Mouse (Mus musculus): ENCODE results near the gene Papss1. TPM values are rescaled to one million over a fixed set of nuclear protein-coding genes. Genes with fewer than 3 reads are reported as not detected.

The Papss1 gene
- polyA plus RNA-seq, 1 experiment from 2014 or later: 45.9 TPM

DNA sequence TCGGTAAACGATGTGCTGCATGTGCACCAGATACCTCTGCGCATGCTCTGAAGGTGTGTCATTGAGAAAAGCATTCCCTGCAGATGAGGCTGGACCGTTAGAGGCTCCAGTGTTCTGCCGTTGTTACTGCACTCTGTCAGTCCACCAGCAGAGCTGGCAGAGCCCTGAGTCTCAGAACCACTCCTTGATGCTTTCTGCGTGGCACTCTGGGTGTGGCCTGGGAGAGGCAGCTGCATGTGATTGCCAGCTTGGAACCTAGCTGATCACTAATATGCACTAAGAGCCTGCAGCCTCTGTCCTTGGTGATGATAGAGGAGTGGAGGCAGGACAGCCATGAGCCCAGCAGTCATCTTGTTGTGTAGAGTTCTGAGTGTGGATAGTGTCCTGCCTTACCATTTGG lies 43.5 kb downstream of the Papss1 start:
- 90% methylated on average over 6 of the region's 6 CpGs for WGBS
- ATAC-seq: no peak
- peaks cover 9% of the 10 kb centered on the region; the same call in 1 of the 2 replicates for H3K36me3 ChIP-seq (ENCODE audit: insufficient read depth, low read length)

GRCm38 (mm10) chr3:131609651-131610050 lies 45.1 kb downstream of the Papss1 start:
- no peak overlapping the region for H3K9ac ChIP-seq (replicated peaks; ENCODE audit: low read depth)
- DNase-seq (ENCODE audit: low spot score): peak; percentile 12
- H3K27ac ChIP-seq (ENCODE audit: low read length): no peak overlapping the region
- H3K4me3 ChIP-seq (ENCODE audit: low read depth, low read length): no peak overlapping the region
- WGBS: 59% methylated on average over 4 of the region's 4 CpGs
- no peaks in the 10 kb centered on the region for H3K27me3 ChIP-seq (replicated peaks; ENCODE audit: insufficient read depth, low read length)
- no peaks in the 10 kb centered on the region for H3K4me1 ChIP-seq (ENCODE audit: insufficient read depth, low read depth, low read length)
- H3K36me3 ChIP-seq (ENCODE audit: insufficient read depth, low read length): peaks cover 15% of the 10 kb centered on the region; the same call in 1 of the 2 replicates
- no peak for ATAC-seq
- no peak for TF ChIP-seq CTCF (IDR thresholded peaks at IDR 0.05)
- no peak for TF ChIP-seq EP300 (IDR thresholded peaks at IDR 0.05)
- no peaks in the 10 kb centered on the region for H3K9me3 ChIP-seq (ENCODE audit: low read length)
- H3K4me2 ChIP-seq (replicated peaks; ENCODE audit: low read depth, low read length): no peak overlapping the region

More for the DNA sequence above, 43.5 kb downstream of the Papss1 start:
- Histone ChIP-seq H3K9me3 (ENCODE audit: low read length) (no peaks in the 10 kb centered on the region), H3K27ac (ENCODE audit: low read length) (no peak overlapping the region), H3K9ac (replicated peaks; ENCODE audit: low read depth) (no peak overlapping the region), H3K4me3 (ENCODE audit: low read depth, low read length) (no peak overlapping the region), H3K4me2 (replicated peaks; ENCODE audit: low read depth, low read length) (no peak overlapping the region), H3K27me3 (replicated peaks; ENCODE audit: insufficient read depth, low read length) (no peaks in the 10 kb centered on the region), H3K4me1 (ENCODE audit: insufficient read depth, low read depth, low read length) (no peaks in the 10 kb centered on the region)
- no peak for DNase-seq (ENCODE audit: low spot score)
- no peak for TF ChIP-seq CTCF (IDR thresholded peaks at IDR 0.05)
- no peak for TF ChIP-seq EP300 (IDR thresholded peaks at IDR 0.05)

- ATAC-seq: peak; percentile 56
- Histone ChIP-seq H3K36me3 (ENCODE audit: insufficient read depth, low read length) (peaks cover 13% of the 10 kb centered on the region; the same call in 1 of the 2 replicates), H3K4me1 (ENCODE audit: insufficient read depth, low read depth, low read length) (no peaks in the 10 kb centered on the region), H3K4me3 (ENCODE audit: low read depth, low read length) (no peak overlapping the region), H3K9ac (replicated peaks; ENCODE audit: low read depth) (no peak overlapping the region), H3K27me3 (replicated peaks; ENCODE audit: insufficient read depth, low read length) (no peaks in the 10 kb centered on the region), H3K9me3 (ENCODE audit: low read length) (no peaks in the 10 kb centered on the region), H3K4me2 (replicated peaks; ENCODE audit: low read depth, low read length) (no peak overlapping the region), H3K27ac (ENCODE audit: low read length) (peak overlapping the region; percentile 16; the same call in 1 of the 2 replicates)
- whole genome bisulfite sequencing: 64% methylated on average over 6 of the region's 6 CpGs
- TF ChIP-seq EP300 (IDR thresholded peaks at IDR 0.05): no peak
- TF ChIP-seq CTCF (IDR thresholded peaks at IDR 0.05): peak; percentile 16; the same call in 1 of the 2 replicates
- peak; percentile 34 for DNase-seq (ENCODE audit: low spot score)
These were observed 46.0 kb downstream of the Papss1 start for GRCm38 (mm10) chr3:131610595-131610994.

GRCm38 (mm10) chr3:131612847-131613246 lies 48.3 kb downstream of the Papss1 start:
- Histone ChIP-seq H3K27me3 (replicated peaks; ENCODE audit: insufficient read depth, low read length) (no peaks in the 10 kb centered on the region), H3K4me3 (ENCODE audit: low read depth, low read length) (no peak overlapping the region)
- no peak for ATAC-seq

DNA sequence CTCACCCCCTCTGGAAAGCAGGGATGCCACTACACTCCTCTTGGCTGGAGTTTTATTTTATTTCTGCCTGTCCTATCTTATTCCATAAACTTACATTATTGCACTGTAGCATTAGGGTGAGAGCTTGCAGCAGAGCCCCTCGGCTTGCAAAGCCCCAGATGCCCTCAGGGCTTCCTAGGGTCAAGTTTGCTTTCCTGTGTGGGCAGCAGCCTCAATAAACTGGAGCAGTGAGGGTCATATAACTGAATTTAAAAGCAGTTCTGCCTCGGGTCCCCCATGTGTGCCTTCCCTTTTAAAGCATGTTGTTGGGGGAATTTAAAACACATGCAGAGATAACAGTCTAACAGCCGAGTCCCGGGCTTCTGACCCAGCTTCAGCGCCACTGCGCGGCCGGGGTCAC lies 49.5 kb downstream of the Papss1 start:
- no peak overlapping the region for H3K4me2 ChIP-seq (replicated peaks; ENCODE audit: low read depth, low read length)
- no peak for TF ChIP-seq CTCF (IDR thresholded peaks at IDR 0.05)
- no peak for TF ChIP-seq EP300 (IDR thresholded peaks at IDR 0.05)

More at GRCm38 (mm10) chr3:131612847-131613246, 48.3 kb downstream of the Papss1 start:
- TF ChIP-seq EP300 (IDR thresholded peaks at IDR 0.05) (no peak), CTCF (IDR thresholded peaks at IDR 0.05) (no peak)
- peaks cover 6% of the 10 kb centered on the region; the same call in 1 of the 2 replicates for H3K36me3 ChIP-seq (ENCODE audit: insufficient read depth, low read length)
- no peaks in the 10 kb centered on the region for H3K4me1 ChIP-seq (ENCODE audit: insufficient read depth, low read depth, low read length)
- no peak overlapping the region for H3K27ac ChIP-seq (ENCODE audit: low read length)
- H3K9ac ChIP-seq (replicated peaks; ENCODE audit: low read depth): no peak overlapping the region
- WGBS: 74% methylated on average over 5 of the region's 5 CpGs
- no peaks in the 10 kb centered on the region for H3K9me3 ChIP-seq (ENCODE audit: low read length)
- H3K4me2 ChIP-seq (replicated peaks; ENCODE audit: low read depth, low read length): no peak overlapping the region
- DNase-seq (ENCODE audit: low spot score): no peak

GRCm38 (mm10) chr3:131618580-131619338 lies 54.2 kb downstream of the Papss1 start:
- H3K36me3 ChIP-seq (ENCODE audit: insufficient read depth, low read length): peaks cover 11% of the 10 kb centered on the region; the same call in 1 of the 2 replicates
- H3K27ac ChIP-seq (ENCODE audit: low read length): no peak overlapping the region
- H3K4me3 ChIP-seq (ENCODE audit: low read depth, low read length): no peak overlapping the region
- H3K9ac ChIP-seq (replicated peaks; ENCODE audit: low read depth): no peak overlapping the region
- TF ChIP-seq EP300 (IDR thresholded peaks at IDR 0.05) (no peak), CTCF (IDR thresholded peaks at IDR 0.05) (no peak)
- H3K4me2 ChIP-seq (replicated peaks; ENCODE audit: low read depth, low read length): no peak overlapping the region
- ATAC-seq (no peak), DNase-seq (ENCODE audit: low spot score) (no peak)
- WGBS: 93% methylated on average over 18 of the region's 18 CpGs
- no peaks in the 10 kb centered on the region for H3K9me3 ChIP-seq (ENCODE audit: low read length)
- no peaks in the 10 kb centered on the region for H3K27me3 ChIP-seq (replicated peaks; ENCODE audit: insufficient read depth, low read length)
- H3K4me1 ChIP-seq (ENCODE audit: insufficient read depth, low read depth, low read length): no peaks in the 10 kb centered on the region

More for the DNA sequence above, 49.5 kb downstream of the Papss1 start:
- no peak for DNase-seq (ENCODE audit: low spot score)
- Histone ChIP-seq H3K36me3 (ENCODE audit: insufficient read depth, low read length) (peaks cover 8% of the 10 kb centered on the region), H3K4me3 (ENCODE audit: low read depth, low read length) (no peak overlapping the region), H3K9me3 (ENCODE audit: low read length) (no peaks in the 10 kb centered on the region), H3K4me1 (ENCODE audit: insufficient read depth, low read depth, low read length) (no peaks in the 10 kb centered on the region), H3K27ac (ENCODE audit: low read length) (no peak overlapping the region), H3K9ac (replicated peaks; ENCODE audit: low read depth) (no peak overlapping the region), H3K27me3 (replicated peaks; ENCODE audit: insufficient read depth, low read length) (no peaks in the 10 kb centered on the region)
- WGBS: 69% methylated on average over 8 of the region's 8 CpGs
- no peak for ATAC-seq

Data from lung, postnatal 0 days (tissue).